Mouse (Mus musculus): ENCODE results near the gene Samhd1. TPM values are rescaled to one million over a fixed set of nuclear protein-coding genes. Genes with fewer than 3 reads are reported as not detected.

Gene Samhd1
- total RNA-seq, 2 experiments from 2014 or later, result 12.7 to 13.9 TPM

GRCm38 (mm10) chr2:157057186-157057585 is 77.9 kb downstream of the Samhd1 start:
- no peak for DNase-seq (ENCODE audit: low spot score in 2 of 2)

GRCm38 (mm10) chr2:157055721-157056120 is 79.3 kb downstream of the Samhd1 start:
- DNase-seq (ENCODE audit: low spot score in 2 of 2), result no peak

- DNase-seq (ENCODE audit: low spot score in 2 of 2), result no peak
These were observed 80.2 kb downstream of the Samhd1 start for GRCm38 (mm10) chr2:157054816-157055215.

GRCm38 (mm10) chr2:157054297-157054696 is 80.8 kb downstream of the Samhd1 start:
- DNase-seq (ENCODE audit: low spot score in 2 of 2), result no peak

- DNase-seq (ENCODE audit: low spot score in 2 of 2), result no peak
These were observed 81.3 kb downstream of the Samhd1 start for GRCm38 (mm10) chr2:157053787-157054186.

GRCm38 (mm10) chr2:157053124-157053523 is 81.9 kb downstream of the Samhd1 start:
- no peak for DNase-seq (ENCODE audit: low spot score in 2 of 2)

- no peak for DNase-seq (ENCODE audit: low spot score in 2 of 2)
These were observed 82.6 kb downstream of the Samhd1 start for GRCm38 (mm10) chr2:157052448-157052847.

- DNase-seq (ENCODE audit: low spot score in 2 of 2), result peak in 1 of 2 experiments; percentile 51
These were observed 85.2 kb downstream of the Samhd1 start for GRCm38 (mm10) chr2:157049831-157050243.

- peak; percentile 64 to 85 for DNase-seq (ENCODE audit: low spot score in 2 of 2)
These were observed 86.5 kb downstream of the Samhd1 start for GRCm38 (mm10) chr2:157048395-157049181.

Other genes starting within 250 kb of the Samhd1 start
- gene Sla2, start 248.1 kb downstream of the Samhd1 start, total RNA-seq (2021), result under 1 TPM; 0.63 to 0.82 TPM
- 100 to 1,000 TPM; 446 to 471 TPM for gene Ndrg3, start 143.2 kb downstream of the Samhd1 start, total RNA-seq (2021)
- gene Dsn1, start 128.1 kb downstream of the Samhd1 start, total RNA-seq (2021), result 1 to 10 TPM; 4.8 to 5.6 TPM
- 10 to 100 TPM; 17.1 to 17.7 TPM for gene Soga1, start 56.0 kb downstream of the Samhd1 start, total RNA-seq (2021)
- not detected for gene Tldc2, start 48.2 kb downstream of the Samhd1 start, total RNA-seq (2021)
- 1 to 10 TPM; 1.4 to 1.8 TPM for gene Rbl1, start 69.3 kb upstream of the Samhd1 start, total RNA-seq (2021)
- 100 to 1,000 TPM; 136 to 138 TPM for gene Rpn2, start 143.8 kb upstream of the Samhd1 start, total RNA-seq (2021)
- 1 to 10 TPM; 1.3 to 1.6 TPM for gene Mroh8, start 144.3 kb upstream of the Samhd1 start, total RNA-seq (2021)
- gene Ghrh, start 212.2 kb upstream of the Samhd1 start, total RNA-seq (2021), result not detected
- 10 to 100 TPM; 54.6 to 56.6 TPM for gene Manbal, start 232.3 kb upstream of the Samhd1 start, total RNA-seq (2021)

All from left cerebral cortex, adult 18-20 months (tissue).